Mouse (Mus musculus): ENCODE measurements at regions not wholly inside any gene's neighbourhood (a gene's known extent, or its start where the extent isn't known, plus 50 kb on each side); places are given as distances from the start of the nearest gene placed in this dataset.

DNA sequence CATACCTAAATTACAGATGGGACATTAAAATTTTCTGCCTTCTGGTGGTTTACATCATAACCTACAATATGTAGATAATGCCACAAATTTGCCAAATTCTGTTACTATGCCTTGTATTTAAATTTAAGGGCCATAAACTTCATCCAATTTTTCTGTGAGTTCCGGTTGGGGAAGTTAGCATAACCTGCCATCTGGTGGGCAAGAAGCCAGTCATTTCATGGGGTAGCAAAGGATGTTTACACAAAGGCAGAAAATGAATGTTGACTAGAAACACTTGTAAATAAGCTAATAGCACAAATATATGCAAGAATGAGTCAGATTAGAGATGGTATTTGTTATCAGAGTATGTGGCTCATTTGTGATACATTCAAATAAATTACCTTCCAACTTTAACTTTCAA is 415.2 kb downstream of the Tecrl start:
- TF ChIP-seq CTCF (IDR thresholded peaks at IDR 0.05; ENCODE audit: low read depth, low read length) (no peak), GATA1 (IDR thresholded peaks at IDR 0.05; ENCODE audit: borderline replicate concordance, low read length) (no peak)

Data from G1E (cell line).